Mouse (Mus musculus) myocyte (in vitro differentiated cells): ENCODE data around the gene Rpusd4.

Source experiments
- CEBPB ChIP-seq: IDR thresholded peaks from 2 replicates; pipeline ENCODE4 v1.6.1; 2011; ENCODE audit warnings: mild to moderate bottlenecking, moderate library complexity; ENCODE audit not compliant: poor library complexity, insufficient read depth, severe bottlenecking
- MYOD1 ChIP-seq, 3 experiments: IDR thresholded peaks; one replicate each; pipeline ENCODE4 v1.6.1; 2011; ENCODE audit warnings: control low read depth in 2 of 3, low read depth in 2 of 3, mild to moderate bottlenecking in 2 of 3, moderate library complexity in 1 of 3; ENCODE audit not compliant: insufficient read length in 2 of 3, control insufficient read depth in 1 of 3
- POLR2A ChIP-seq: IDR thresholded peaks from one replicate; pipeline ENCODE4 v1.6.1; 2011; ENCODE audit warnings: low read depth, mild to moderate bottlenecking, control low read depth, moderate library complexity; ENCODE audit not compliant: insufficient read length
- POLR2AphosphoS2 ChIP-seq: IDR thresholded peaks from one replicate; pipeline ENCODE4 v1.6.1; 2011; ENCODE audit warnings: low read depth, control low read depth; ENCODE audit not compliant: insufficient read length
- USF1 ChIP-seq: IDR thresholded peaks from one replicate; pipeline ENCODE4 v1.6.1; 2011; ENCODE audit warnings: low read depth, mild to moderate bottlenecking, control low read depth, moderate library complexity

DNA sequence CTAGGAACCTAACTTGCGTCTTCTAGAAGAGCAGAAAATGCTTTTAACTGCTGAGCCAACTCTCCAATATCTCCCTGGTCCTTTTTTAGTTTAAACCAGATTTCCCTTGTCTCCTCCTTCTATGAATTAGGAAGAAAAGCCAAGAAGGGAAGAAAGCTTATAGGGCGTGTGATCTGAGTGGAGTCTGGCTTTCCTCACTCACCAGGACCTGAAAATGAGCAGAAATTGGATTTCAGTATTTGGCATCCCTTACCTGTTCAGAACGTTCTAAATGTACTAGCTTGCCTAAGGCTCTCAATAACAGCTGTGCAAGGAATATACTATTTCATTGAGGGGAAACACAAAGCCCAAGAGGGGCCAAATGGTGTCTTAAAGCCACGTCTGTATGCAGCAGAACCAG, 16.7 kb downstream of the Rpusd4 start:
- TF ChIP-seq POLR2A (no peak), POLR2AphosphoS2 (no peak), USF1 (no peak), CEBPB (no peak), MYOD1 (IDR thresholded peaks at IDR 0.05; ENCODE audit: control insufficient read depth in 1 of 3, insufficient read length in 2 of 3, low read depth in 2 of 3) (no peak)
